Mouse (Mus musculus): ENCODE measurements around the gene Ccdc57. TPM values are rescaled to one million over a fixed set of nuclear protein-coding genes. Genes with fewer than 3 reads are reported as not detected.

Gene Ccdc57
- polyA plus RNA-seq (2015; fragmentation: Nextera tagmentation; extraction: Ambion mirVana) = 6.3 and 6.7 TPM in 2 replicates

DNA sequence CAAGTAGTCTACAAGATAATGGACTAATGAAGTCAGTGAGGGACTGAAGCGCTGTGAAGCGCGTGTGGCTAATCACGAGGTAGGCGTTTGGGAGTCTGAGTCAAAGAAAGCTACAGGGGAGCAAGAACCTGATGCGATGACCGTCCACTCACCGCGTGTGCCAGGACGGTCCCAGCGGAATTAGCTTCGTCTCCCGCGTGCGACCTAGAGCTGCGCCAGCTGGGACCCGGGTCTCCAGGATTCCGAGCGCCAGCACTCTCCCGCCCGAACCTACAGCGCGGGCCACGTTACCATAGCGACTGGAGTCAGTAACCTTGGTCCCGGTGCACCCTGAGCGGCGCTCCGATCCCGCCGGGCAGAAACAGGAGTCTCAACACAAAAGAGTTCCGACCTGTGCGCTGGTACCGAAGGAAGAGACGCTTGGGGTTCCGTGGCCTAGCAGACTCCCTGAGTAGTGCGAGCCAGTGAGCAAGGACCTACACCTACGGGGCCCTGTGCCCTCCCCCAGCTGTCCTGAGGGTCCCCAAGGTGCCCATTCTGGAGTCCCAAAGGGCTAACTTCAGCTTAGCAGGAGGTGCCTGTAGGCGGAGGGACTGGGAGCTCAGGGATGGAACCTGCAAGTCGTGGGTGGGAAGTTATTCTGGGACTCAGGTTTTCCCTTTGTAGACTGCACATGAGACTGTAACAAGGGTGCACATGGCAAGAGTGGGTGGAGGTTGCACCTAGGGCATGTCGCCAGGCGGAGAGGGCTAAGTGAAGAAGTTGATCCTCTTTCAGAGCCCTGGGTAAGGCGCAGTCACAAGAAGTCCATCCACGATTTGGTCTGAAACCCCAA is at the start of gene Ccdc57:
Gene Ccdc57 (minus strand): TSS at position 309 of the 835 bp plus-strand sequence.
- Histone ChIP-seq H3K9ac (ENCODE audit: low read depth, low read length) (peak within 1 kb of the TSS; percentile 81), H3K4me2 (ENCODE audit: low read length) (peak within 1 kb of the TSS; percentile 92), H3K27me3 (replicated peaks; ENCODE audit: control insufficient read depth, insufficient read depth, low read length) (no peaks in the 10 kb centered on the region), H3K4me1 (ENCODE audit: control insufficient read depth, insufficient read depth, low read depth, low read length) (peaks cover 5% of the 10 kb centered on the region; the same call in 1 of the 2 replicates), H3K9me3 (ENCODE audit: control insufficient read depth, low read length) (no peaks in the 10 kb centered on the region), H3K36me3 (ENCODE audit: control insufficient read depth, insufficient read depth, low read length) (no peaks in the 10 kb centered on the region), H3K4me3 (ENCODE audit: low read length) (peak within 1 kb of the TSS; percentile 66), H3K27ac (ENCODE audit: low read depth, low read length) (no peak within 1 kb of the TSS)
- ATAC-seq = peak; percentile 96
- WGBS = 9% methylated on average over 44 of the region's 44 CpGs

DNA sequence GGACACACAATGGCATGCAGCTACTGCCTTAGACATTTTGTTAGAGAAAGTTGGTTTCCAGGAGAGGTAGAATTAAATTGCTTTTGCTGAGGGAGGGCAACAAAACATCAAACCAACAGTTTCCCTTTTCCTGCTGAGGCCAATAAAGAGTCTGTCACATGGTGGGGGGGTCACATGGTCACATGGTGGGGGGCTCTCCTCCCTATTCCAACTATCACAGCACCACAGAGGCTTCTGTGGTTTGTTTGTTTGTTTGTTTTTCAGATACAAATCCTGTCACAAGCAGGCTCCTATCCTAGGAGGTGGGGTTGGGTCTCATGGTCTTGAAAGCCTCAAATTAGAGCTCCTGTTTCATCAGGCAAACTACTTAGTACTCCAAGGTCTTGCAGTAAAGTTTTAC is 49.8 kb upstream of the Ccdc57 start:
- ATAC-seq = no peak
- H3K9ac ChIP-seq (ENCODE audit: low read depth, low read length) = no peak overlapping the region
- no peak overlapping the region for H3K4me2 ChIP-seq (ENCODE audit: low read length)
- H3K27me3 ChIP-seq (replicated peaks; ENCODE audit: control insufficient read depth, insufficient read depth, low read length) = no peaks in the 10 kb centered on the region
- H3K36me3 ChIP-seq (ENCODE audit: control insufficient read depth, insufficient read depth, low read length) = peaks cover 26% of the 10 kb centered on the region
- H3K27ac ChIP-seq (ENCODE audit: low read depth, low read length) = no peak overlapping the region
- H3K4me1 ChIP-seq (ENCODE audit: control insufficient read depth, insufficient read depth, low read depth, low read length) = no peaks in the 10 kb centered on the region; the same call in 1 of the 2 replicates
- H3K4me3 ChIP-seq (ENCODE audit: low read length) = no peak overlapping the region
- H3K9me3 ChIP-seq (ENCODE audit: control insufficient read depth, low read length) = no peaks in the 10 kb centered on the region

DNA sequence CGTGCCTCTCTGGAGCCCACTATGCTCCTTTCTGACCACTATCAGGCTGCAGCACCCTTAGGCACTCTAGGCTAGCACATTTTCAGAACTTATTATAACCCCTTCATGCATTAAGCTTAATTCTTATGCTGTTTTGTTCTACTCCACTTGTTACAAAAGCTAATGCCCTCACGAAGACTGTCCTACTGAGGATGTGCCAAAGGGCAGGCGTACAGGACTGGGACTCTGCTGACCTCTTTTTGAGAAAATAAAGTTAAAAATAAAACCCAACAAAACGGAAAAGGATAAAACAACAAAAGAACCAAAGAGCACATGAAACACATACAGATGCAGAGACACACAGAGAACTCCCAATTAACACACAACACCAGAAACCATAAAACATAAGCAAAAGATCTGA is 49.0 kb upstream of the Ccdc57 start:
- H3K4me1 ChIP-seq (ENCODE audit: control insufficient read depth, insufficient read depth, low read depth, low read length) = no peaks in the 10 kb centered on the region
- no peak overlapping the region for H3K27ac ChIP-seq (ENCODE audit: low read depth, low read length)
- peaks cover 29% of the 10 kb centered on the region for H3K36me3 ChIP-seq (ENCODE audit: control insufficient read depth, insufficient read depth, low read length)
- 85% methylated on average over 4 of the region's 4 CpGs for WGBS
- H3K4me3 ChIP-seq (ENCODE audit: low read length) = no peak overlapping the region
- no peak overlapping the region for H3K4me2 ChIP-seq (ENCODE audit: low read length)
- H3K27me3 ChIP-seq (replicated peaks; ENCODE audit: control insufficient read depth, insufficient read depth, low read length) = no peaks in the 10 kb centered on the region
- H3K9ac ChIP-seq (ENCODE audit: low read depth, low read length) = no peak overlapping the region
- no peaks in the 10 kb centered on the region for H3K9me3 ChIP-seq (ENCODE audit: control insufficient read depth, low read length)
- no peak for ATAC-seq

DNA sequence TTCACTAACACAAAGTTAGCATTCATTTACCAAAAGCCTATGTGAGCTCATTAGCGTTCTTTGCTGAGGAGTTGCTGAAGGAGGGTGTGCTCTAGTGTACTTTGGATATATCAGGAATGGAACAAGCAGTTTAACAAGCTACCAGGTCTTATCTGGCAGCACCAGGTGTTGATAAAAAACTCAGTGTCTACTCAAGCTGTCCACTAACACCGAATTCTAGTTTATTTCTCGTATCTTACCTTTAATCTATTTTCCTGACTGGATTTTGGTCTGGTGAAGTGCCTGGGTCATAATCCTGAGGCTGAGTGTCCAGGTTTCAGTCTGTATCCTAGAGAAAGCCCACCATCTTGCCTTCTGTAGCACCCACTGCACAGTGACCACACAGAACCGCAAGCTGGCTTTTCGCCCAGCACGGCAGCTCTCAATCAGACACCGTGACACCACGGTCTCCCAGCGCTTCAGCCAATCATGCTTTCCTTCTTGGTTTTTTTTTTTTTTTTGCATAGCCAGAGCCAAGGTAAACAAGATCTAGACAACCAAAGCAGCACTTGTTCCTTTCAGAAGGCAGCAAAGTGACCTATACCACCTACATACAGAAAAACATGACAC is 47.9 kb upstream of the Ccdc57 start:
- ATAC-seq = no peak
- peaks cover 24% of the 10 kb centered on the region for H3K36me3 ChIP-seq (ENCODE audit: control insufficient read depth, insufficient read depth, low read length)
- H3K4me2 ChIP-seq (ENCODE audit: low read length) = no peak overlapping the region
- H3K27me3 ChIP-seq (replicated peaks; ENCODE audit: control insufficient read depth, insufficient read depth, low read length) = no peaks in the 10 kb centered on the region
- no peaks in the 10 kb centered on the region for H3K9me3 ChIP-seq (ENCODE audit: control insufficient read depth, low read length)
- 79% methylated on average over 9 of the region's 9 CpGs for WGBS
- no peak overlapping the region for H3K9ac ChIP-seq (ENCODE audit: low read depth, low read length)
- H3K4me3 ChIP-seq (ENCODE audit: low read length) = no peak overlapping the region
- no peak overlapping the region for H3K27ac ChIP-seq (ENCODE audit: low read depth, low read length)
- H3K4me1 ChIP-seq (ENCODE audit: control insufficient read depth, insufficient read depth, low read depth, low read length) = no peaks in the 10 kb centered on the region

DNA sequence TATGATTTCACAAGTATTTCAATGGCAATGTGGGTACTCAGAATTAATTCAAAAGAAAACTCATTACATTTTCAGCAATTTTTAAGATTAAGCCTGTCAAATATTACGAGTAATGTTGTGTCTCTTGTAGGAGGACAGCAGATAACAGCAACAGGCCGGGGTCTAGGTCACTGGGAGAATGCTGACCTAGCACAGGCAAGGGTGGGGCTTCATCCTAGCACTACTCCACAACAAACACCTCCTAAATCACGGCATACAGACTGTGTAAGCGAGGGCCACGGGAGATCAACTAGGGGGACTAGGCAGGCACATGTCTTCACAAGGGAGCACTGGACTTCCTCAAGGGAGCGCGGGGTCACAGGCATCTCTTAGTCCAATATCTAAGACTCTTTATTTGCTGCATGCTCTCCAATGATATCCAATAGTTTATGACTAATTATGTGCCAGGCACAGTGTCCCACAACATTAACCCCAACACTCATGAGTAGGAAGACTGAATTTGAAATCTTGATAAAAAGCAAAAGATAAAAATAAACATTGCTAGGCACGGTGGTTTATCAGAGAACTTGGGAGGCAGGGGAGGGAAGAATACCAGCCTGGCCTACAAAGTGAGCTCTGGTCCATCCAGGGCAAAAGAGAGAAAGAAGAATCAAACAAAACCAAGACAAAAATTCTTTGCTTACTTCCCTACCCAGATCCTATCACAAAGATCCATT is 47.2 kb upstream of the Ccdc57 start:
- Histone ChIP-seq H3K4me1 (ENCODE audit: control insufficient read depth, insufficient read depth, low read depth, low read length) (no peaks in the 10 kb centered on the region), H3K9ac (ENCODE audit: low read depth, low read length) (no peak overlapping the region), H3K4me2 (ENCODE audit: low read length) (no peak overlapping the region), H3K9me3 (ENCODE audit: control insufficient read depth, low read length) (no peaks in the 10 kb centered on the region), H3K4me3 (ENCODE audit: low read length) (no peak overlapping the region), H3K27me3 (replicated peaks; ENCODE audit: control insufficient read depth, insufficient read depth, low read length) (no peaks in the 10 kb centered on the region), H3K36me3 (ENCODE audit: control insufficient read depth, insufficient read depth, low read length) (peaks cover 24% of the 10 kb centered on the region), H3K27ac (ENCODE audit: low read depth, low read length) (no peak overlapping the region)
- ATAC-seq = no peak
- 89% methylated on average over 8 of the region's 8 CpGs for WGBS

DNA sequence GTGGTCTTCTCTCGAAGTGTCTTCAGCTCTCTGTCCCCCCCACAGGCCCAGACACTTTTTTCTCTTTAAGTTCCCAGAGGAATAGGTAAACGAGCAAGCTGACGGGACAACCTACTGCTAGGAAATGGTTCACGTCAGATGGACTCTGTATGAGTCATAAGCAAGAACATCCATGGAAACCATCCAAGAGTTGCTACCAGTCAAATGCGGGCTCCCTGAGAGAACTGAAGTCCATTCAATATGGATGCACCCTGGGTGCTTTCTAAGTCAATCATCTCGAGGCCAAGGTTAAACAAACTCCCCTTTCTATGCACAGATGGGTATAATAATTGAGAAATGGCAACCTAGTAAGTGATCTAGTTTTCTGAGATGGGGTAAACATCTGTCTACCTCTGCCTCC is 40.6 kb upstream of the Ccdc57 start:
- no peaks in the 10 kb centered on the region for H3K27me3 ChIP-seq (replicated peaks; ENCODE audit: control insufficient read depth, insufficient read depth, low read length)
- WGBS = 76% methylated on average over 6 of the region's 6 CpGs

DNA sequence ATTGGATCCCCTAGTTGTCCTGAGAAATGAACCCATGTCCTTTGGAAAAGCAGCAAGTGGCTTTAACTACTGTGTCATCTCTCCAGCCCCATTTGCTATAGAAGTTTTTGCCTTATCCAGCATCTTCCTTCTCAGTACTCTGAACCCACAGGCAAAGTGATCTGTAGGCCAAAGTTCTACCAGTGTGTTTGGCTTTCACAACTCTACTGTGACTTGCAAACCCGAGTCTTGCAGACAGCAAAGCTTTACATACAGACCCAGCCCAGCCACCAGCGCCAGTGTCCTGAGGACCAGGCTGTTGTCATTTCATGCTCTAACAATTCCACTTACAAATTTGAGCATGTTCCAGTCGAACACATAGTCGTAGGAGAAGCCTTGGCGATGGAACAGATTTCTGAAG is 38.6 kb upstream of the Ccdc57 start:
- Histone ChIP-seq H3K9me3 (ENCODE audit: control insufficient read depth, low read length) (no peaks in the 10 kb centered on the region), H3K4me1 (ENCODE audit: control insufficient read depth, insufficient read depth, low read depth, low read length) (no peaks in the 10 kb centered on the region), H3K4me3 (ENCODE audit: low read length) (no peak overlapping the region), H3K36me3 (ENCODE audit: control insufficient read depth, insufficient read depth, low read length) (peaks cover 62% of the 10 kb centered on the region), H3K27me3 (replicated peaks; ENCODE audit: control insufficient read depth, insufficient read depth, low read length) (no peaks in the 10 kb centered on the region), H3K27ac (ENCODE audit: low read depth, low read length) (no peak overlapping the region), H3K9ac (ENCODE audit: low read depth, low read length) (no peak overlapping the region), H3K4me2 (ENCODE audit: low read length) (no peak overlapping the region)
- WGBS = 91% methylated on average over 5 of the region's 5 CpGs
- no peak for ATAC-seq

More for the DNA sequence above, 40.6 kb upstream of the Ccdc57 start:
- Histone ChIP-seq H3K4me2 (ENCODE audit: low read length) (no peak overlapping the region), H3K9me3 (ENCODE audit: control insufficient read depth, low read length) (no peaks in the 10 kb centered on the region), H3K9ac (ENCODE audit: low read depth, low read length) (no peak overlapping the region), H3K36me3 (ENCODE audit: control insufficient read depth, insufficient read depth, low read length) (peaks cover 48% of the 10 kb centered on the region), H3K4me1 (ENCODE audit: control insufficient read depth, insufficient read depth, low read depth, low read length) (no peaks in the 10 kb centered on the region), H3K27ac (ENCODE audit: low read depth, low read length) (no peak overlapping the region), H3K4me3 (ENCODE audit: low read length) (no peak overlapping the region)
- no peak for ATAC-seq

DNA sequence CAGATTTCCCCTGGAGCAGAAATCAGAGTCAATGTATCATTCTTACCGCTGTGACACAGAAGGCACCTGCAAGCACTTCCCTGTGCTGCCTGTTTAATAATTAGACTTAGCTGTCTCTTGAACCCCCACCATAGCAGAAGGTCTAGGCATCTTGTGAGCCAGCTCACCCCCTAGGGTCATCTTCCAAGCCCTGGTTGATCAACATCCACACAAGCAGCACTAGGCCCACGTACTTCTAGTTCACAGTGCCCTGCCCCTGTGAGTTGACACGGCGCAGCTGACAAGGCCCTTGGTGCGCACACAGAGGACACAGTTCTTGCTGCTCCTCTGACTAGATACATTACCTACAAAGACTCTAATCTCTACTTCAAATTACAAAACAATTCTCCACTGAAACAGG is 37.1 kb upstream of the Ccdc57 start:
- H3K36me3 ChIP-seq (ENCODE audit: control insufficient read depth, insufficient read depth, low read length) = peaks cover 73% of the 10 kb centered on the region
- no peaks in the 10 kb centered on the region for H3K9me3 ChIP-seq (ENCODE audit: control insufficient read depth, low read length)
- H3K4me2 ChIP-seq (ENCODE audit: low read length) = no peak overlapping the region
- WGBS = 95% methylated on average over 5 of the region's 5 CpGs
- no peak overlapping the region for H3K4me3 ChIP-seq (ENCODE audit: low read length)
- no peaks in the 10 kb centered on the region for H3K4me1 ChIP-seq (ENCODE audit: control insufficient read depth, insufficient read depth, low read depth, low read length)
- H3K27ac ChIP-seq (ENCODE audit: low read depth, low read length) = no peak overlapping the region
- no peak overlapping the region for H3K9ac ChIP-seq (ENCODE audit: low read depth, low read length)
- ATAC-seq = no peak
- no peaks in the 10 kb centered on the region for H3K27me3 ChIP-seq (replicated peaks; ENCODE audit: control insufficient read depth, insufficient read depth, low read length)

DNA sequence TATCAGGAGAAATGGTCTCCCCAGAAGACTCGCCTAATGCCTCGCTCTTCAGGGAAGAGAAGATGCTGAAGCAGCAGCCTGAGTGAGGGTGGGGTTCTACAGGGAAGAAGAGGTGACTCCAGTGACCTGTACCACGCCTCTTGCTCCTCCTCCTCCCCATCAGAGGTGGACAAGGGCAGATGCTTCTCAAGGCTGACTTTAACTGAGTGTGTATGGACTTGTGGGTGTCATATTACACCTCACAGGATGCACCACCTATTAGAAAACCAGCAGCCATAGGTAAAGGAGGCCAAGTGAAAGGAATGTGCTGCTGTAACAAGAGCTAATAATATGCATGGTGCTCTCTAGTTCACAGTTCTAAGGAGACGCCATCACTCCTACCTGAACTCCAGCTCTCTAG is 32.9 kb upstream of the Ccdc57 start:
- peaks cover 65% of the 10 kb centered on the region for H3K36me3 ChIP-seq (ENCODE audit: control insufficient read depth, insufficient read depth, low read length)
- H3K9ac ChIP-seq (ENCODE audit: low read depth, low read length) = no peak overlapping the region
- H3K27me3 ChIP-seq (replicated peaks; ENCODE audit: control insufficient read depth, insufficient read depth, low read length) = no peaks in the 10 kb centered on the region
- H3K4me2 ChIP-seq (ENCODE audit: low read length) = no peak overlapping the region
- H3K4me1 ChIP-seq (ENCODE audit: control insufficient read depth, insufficient read depth, low read depth, low read length) = no peaks in the 10 kb centered on the region
- no peak for ATAC-seq
- no peak overlapping the region for H3K27ac ChIP-seq (ENCODE audit: low read depth, low read length)
- 79% methylated on average over 4 of the region's 4 CpGs for WGBS
- H3K4me3 ChIP-seq (ENCODE audit: low read length) = no peak overlapping the region
- no peaks in the 10 kb centered on the region for H3K9me3 ChIP-seq (ENCODE audit: control insufficient read depth, low read length)

Data from hindbrain, embryonic 16.5 days (tissue).